Mouse (Mus musculus): ENCODE results near the gene Ptgds. TPM values are rescaled to one million over a fixed set of nuclear protein-coding genes. Genes with fewer than 3 reads are reported as not detected.

Gene Ptgds
- polyA plus RNA-seq, 1 experiment from 2014 or later = 843 TPM

DNA sequence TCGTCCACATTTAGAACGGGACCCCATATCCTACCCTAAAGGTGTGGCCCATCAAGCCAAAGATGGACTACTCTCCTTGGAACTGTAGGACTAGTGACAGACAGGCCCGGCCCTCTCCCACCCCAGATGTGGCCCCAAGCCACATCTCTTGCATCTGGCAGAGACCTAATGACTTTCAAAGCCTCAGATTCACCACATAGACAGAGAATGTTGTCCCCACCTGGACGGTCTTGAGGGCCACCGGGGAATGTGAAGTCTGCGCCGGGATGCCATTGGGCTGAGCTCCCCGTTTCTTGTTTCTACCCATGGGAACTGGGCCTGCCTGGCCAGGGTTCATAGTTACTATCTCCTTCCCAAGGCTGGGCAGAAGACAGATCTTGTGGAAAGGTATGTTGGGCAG, 7.7 kb upstream of the Ptgds start:
- 86% methylated on average over 8 of the region's 8 CpGs for WGBS

DNA sequence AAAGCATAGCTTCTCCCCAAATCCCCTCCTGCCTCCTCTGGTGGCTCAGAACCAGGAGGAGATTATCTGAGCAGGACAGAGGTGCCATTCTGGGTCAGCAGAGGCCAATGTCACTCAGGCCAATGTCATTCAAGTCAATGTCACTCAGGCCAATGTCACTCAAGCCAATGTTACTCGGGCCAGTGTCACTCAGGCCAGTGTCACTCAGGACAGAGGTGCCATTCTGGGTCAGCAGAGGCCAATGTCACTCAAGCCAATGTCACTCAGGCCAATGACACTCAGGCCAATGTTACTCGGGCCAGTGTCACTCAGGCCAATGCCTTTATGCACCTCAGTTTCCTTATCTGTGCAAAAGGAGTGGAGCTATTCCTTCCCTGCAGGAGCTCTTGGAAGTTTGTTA, 2.7 kb upstream of the Ptgds start:
- no peak for ATAC-seq (replicated peaks)
- no peak overlapping the region for H3K4me3 ChIP-seq
- no peaks in the 10 kb centered on the region for H3K27me3 ChIP-seq (replicated peaks)
- no peak overlapping the region for H3K9ac ChIP-seq
- no peak overlapping the region for H3K27ac ChIP-seq
- WGBS = 75% methylated on average over 2 of the region's 2 CpGs
- no peaks in the 10 kb centered on the region for H3K36me3 ChIP-seq (replicated peaks)
- H3K4me1 ChIP-seq = no peaks in the 10 kb centered on the region
- H3K4me2 ChIP-seq = no peak overlapping the region
- H3K9me3 ChIP-seq = no peaks in the 10 kb centered on the region

More for the DNA sequence above, 7.7 kb upstream of the Ptgds start:
- H3K36me3 ChIP-seq (replicated peaks) = no peaks in the 10 kb centered on the region
- no peaks in the 10 kb centered on the region for H3K9me3 ChIP-seq
- no peak overlapping the region for H3K27ac ChIP-seq
- H3K9ac ChIP-seq = no peak overlapping the region
- ATAC-seq (replicated peaks) = no peak
- no peak overlapping the region for H3K4me3 ChIP-seq
- H3K4me2 ChIP-seq = no peak overlapping the region
- no peaks in the 10 kb centered on the region for H3K27me3 ChIP-seq (replicated peaks)
- H3K4me1 ChIP-seq = no peaks in the 10 kb centered on the region

DNA sequence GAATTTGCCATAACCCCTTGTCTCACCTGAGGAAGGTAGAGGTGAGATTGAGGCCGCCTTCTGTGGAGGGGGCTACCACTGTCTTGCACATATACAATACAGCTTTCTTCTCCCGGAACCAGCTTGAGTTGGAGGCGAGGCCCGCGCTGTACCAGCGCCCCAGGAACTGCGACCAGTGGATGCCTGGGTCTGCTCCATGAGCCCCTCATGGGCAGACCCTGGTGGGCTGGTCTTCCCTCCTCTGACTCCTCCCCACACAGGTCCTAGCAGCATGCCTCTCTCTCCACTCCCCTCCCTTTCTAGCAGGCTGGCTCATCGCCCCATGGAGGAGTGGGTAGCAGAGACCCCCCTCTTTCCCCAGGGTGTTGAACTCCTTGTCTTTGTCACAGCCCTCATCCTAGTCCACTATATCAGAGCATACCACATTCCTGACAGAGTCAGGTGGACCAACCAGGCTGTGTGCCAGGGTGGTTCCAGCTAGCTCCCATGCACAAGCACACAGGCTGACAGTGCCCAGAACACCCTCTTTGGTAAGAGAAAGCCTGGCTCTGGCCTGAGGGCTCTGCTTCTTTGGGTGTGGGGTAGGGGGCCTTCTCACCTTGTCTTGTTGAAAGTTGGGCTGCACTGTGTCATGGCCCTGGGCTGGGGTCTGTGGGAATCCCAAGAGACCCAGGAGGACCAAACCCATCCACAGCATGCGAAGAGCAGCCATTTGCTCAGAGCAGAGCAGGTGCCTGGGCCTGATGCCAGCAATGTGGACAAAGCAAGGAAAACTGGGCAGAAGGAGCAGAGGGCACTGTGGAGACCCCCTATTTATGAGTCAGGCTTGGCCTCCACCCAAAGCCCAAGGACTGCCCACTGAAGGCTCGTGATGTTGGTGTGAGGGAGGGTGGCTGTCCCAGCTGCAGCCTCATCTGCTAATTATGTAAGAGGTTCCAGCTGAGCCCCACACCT, 607 bp downstream of the Ptgds start:
- H3K9ac ChIP-seq = no peak overlapping the region
- no peak overlapping the region for H3K4me2 ChIP-seq
- 0 out of 2 replicates have a peak overlapping the region, but pooled peaks have one; percentile 18 for H3K27ac ChIP-seq
- 71% methylated on average over 10 of the region's 10 CpGs for WGBS
- ATAC-seq (replicated peaks) = peak; percentile 28; the same call in 1 of the 2 replicates
- H3K9me3 ChIP-seq = no peaks in the 10 kb centered on the region
- no peak overlapping the region for H3K4me3 ChIP-seq
- no peaks in the 10 kb centered on the region for H3K27me3 ChIP-seq (replicated peaks)
- 0 out of 2 replicates have a peak, but pooled peaks cover 3% of the 10 kb centered on the region for H3K4me1 ChIP-seq
- H3K36me3 ChIP-seq (replicated peaks) = no peaks in the 10 kb centered on the region

DNA sequence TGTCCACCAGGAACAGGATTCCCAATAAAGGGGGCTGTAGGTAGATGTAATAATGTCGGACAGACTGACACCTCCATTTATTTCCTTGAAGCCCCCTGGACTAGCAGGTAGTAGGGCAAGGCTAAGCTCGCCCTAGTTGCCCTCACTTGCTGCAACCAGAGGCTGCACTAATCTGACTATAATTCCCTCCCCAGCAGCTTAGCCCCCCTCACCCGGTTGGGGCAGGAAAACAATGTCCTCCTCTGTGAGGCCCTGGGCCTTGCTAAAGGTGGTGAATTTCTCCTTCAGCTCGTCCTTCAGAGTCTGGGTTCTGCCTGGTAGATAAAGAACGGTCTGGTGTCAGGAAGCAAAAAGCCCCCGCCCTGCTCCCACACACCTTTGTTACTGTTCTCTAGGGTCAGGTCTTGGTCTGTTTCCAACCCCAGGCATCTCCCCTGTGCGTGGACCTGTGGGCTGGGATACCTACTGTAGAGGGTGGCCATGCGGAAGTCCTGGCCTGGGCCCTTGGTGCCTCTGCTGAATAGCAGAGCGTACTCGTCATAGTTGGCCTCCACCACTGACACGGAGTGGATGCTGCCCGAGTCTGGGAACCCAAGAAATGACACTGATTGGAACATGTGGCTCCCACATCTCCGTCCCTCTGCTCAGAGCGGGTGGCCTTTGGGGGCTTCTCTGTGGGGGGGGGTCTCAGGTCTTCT, 2.1 kb downstream of the Ptgds start:
- no peaks in the 10 kb centered on the region for H3K27me3 ChIP-seq (replicated peaks)
- H3K9me3 ChIP-seq = no peaks in the 10 kb centered on the region
- no peak overlapping the region for H3K4me3 ChIP-seq
- 0 out of 2 replicates have a peak, but pooled peaks cover 3% of the 10 kb centered on the region for H3K4me1 ChIP-seq
- no peak for ATAC-seq (replicated peaks)
- no peak overlapping the region for H3K9ac ChIP-seq
- H3K4me2 ChIP-seq = no peak overlapping the region
- 77% methylated on average over 14 of the region's 14 CpGs for WGBS
- no peak overlapping the region for H3K27ac ChIP-seq
- no peaks in the 10 kb centered on the region for H3K36me3 ChIP-seq (replicated peaks)

DNA sequence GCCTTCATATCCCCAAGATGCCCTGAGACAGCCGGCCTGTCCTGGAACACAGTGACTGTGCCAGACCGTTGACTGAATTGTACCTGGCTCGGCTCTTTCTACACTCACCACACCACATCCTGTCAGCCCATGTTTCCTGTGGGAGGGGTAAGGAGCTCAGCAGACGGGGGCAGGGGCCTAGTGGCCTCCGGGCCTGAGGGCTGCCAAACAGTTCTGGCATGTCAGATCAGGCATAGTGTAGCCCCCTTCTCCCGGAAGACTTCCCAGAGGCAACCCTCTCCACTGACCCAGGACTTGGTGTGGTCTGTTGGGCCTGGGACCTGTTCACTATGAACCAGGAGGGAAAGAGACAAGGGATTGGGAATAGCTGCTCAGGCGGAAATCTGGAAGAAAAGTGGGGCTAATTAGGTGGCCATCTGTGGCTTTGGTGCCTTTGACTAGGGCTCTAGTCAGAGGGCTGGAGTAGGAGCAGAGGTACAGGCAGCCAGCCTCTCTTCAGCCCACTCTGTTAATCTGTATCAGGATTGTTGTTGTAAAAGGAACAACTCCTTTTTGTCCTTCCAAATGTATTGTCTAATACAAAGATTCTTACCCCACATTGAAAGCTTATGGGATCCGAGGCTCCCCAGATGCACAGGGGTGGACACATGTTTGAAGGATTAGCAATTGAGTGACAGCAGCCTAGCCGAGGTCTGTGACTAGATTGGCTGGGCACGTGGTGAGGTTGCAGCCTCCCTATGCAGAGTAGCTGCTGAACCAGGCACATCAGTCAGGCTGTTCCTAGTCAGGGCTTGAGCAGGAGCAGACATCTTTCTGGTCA, 3.8 kb downstream of the Ptgds start:
- WGBS = 34% methylated on average over 10 of the region's 10 CpGs
- Histone ChIP-seq H3K9me3 (no peaks in the 10 kb centered on the region), H3K9ac (no peak overlapping the region), H3K27ac (peak overlapping the region; percentile 19), H3K36me3 (replicated peaks) (no peaks in the 10 kb centered on the region), H3K4me3 (no peak overlapping the region), H3K27me3 (replicated peaks) (no peaks in the 10 kb centered on the region), H3K4me1 (peaks cover 10% of the 10 kb centered on the region), H3K4me2 (no peak overlapping the region)
- ATAC-seq (replicated peaks) = no peak

DNA sequence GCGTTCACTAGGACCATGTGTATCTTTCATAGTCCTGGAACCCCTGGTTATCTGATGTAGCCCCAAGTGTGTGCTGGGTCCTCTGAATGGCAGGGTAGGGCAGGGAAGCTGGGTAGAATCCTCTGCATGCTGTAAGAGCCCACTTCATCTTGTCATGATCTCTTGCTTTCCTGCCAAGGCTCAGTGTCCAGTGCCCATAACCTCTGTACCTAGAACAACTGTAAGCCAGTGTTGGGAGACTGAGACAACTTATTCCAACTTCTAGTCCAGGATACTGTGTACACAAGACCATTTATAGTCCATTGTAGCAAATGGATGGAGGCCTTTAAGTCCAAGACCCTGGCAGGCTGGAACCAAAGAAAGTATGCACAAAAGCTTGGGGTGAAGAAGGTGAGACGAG, 4.6 kb downstream of the Ptgds start:
- no peak for ATAC-seq (replicated peaks)

DNA sequence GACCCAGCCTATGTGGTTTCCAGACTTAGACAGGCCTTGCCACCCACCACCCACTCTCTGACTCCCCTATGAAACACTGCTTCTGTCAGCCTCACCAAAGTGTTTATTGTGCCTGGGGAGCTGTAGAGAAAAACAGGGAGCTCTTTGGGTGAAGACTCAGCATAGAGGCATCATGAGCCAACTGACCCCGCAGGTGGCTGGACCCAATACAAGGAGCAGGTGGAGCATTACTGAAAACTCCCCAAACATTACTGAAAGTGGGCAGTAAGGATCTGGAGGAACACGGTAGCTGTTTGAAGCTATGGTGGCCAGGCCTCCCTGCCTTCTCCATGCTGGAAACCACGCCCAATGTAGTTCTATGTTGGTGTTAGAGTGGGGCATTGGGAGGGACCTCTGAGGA, 6.2 kb downstream of the Ptgds start:
- H3K36me3 ChIP-seq (replicated peaks) = no peaks in the 10 kb centered on the region
- peaks cover 27% of the 10 kb centered on the region for H3K4me1 ChIP-seq
- H3K9ac ChIP-seq = no peak overlapping the region
- H3K27ac ChIP-seq = no peak overlapping the region
- H3K4me2 ChIP-seq = no peak overlapping the region
- ATAC-seq (replicated peaks) = no peak
- no peak overlapping the region for H3K4me3 ChIP-seq
- 90% methylated on average over 3 of the region's 3 CpGs for WGBS
- H3K9me3 ChIP-seq = no peaks in the 10 kb centered on the region
- H3K27me3 ChIP-seq (replicated peaks) = no peaks in the 10 kb centered on the region

More for the DNA sequence above, 4.6 kb downstream of the Ptgds start:
- Histone ChIP-seq H3K4me1 (peaks cover 11% of the 10 kb centered on the region), H3K4me3 (no peak overlapping the region), H3K27me3 (replicated peaks) (no peaks in the 10 kb centered on the region), H3K4me2 (no peak overlapping the region), H3K9ac (no peak overlapping the region), H3K9me3 (no peaks in the 10 kb centered on the region), H3K36me3 (replicated peaks) (no peaks in the 10 kb centered on the region), H3K27ac (no peak overlapping the region)
- 92% methylated on average over 2 of the region's 2 CpGs for WGBS

DNA sequence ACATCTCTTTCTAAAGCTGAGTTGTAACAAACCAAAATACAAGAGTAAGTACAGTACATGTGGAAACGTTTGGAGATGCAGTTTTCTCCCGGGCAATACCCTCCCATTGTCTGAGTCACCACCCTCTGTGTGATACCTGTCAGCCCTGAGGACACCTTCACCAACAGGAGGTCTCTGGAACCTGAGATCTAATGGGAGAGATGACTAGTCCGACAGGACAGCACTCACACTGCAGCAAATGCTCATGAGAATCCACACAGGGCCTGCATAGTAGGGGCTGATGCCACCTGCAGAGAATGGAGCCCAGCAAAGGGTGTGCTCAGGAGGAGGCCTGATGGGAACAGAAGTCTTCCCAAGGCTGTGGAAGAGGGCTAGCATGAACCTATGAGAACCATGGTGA, 8.4 kb downstream of the Ptgds start:
- H3K36me3 ChIP-seq (replicated peaks) = peaks cover 6% of the 10 kb centered on the region
- no peaks in the 10 kb centered on the region for H3K27me3 ChIP-seq (replicated peaks)
- peak overlapping the region; percentile 90 for H3K4me3 ChIP-seq
- H3K4me1 ChIP-seq = peaks cover 29% of the 10 kb centered on the region
- ATAC-seq (replicated peaks) = peak; percentile 5
- peak overlapping the region; percentile 89 for H3K4me2 ChIP-seq
- 25% methylated on average over 3 of the region's 3 CpGs for WGBS
- peak overlapping the region; percentile 97 for H3K27ac ChIP-seq
- no peaks in the 10 kb centered on the region for H3K9me3 ChIP-seq
- peak overlapping the region; percentile 83 for H3K9ac ChIP-seq

DNA sequence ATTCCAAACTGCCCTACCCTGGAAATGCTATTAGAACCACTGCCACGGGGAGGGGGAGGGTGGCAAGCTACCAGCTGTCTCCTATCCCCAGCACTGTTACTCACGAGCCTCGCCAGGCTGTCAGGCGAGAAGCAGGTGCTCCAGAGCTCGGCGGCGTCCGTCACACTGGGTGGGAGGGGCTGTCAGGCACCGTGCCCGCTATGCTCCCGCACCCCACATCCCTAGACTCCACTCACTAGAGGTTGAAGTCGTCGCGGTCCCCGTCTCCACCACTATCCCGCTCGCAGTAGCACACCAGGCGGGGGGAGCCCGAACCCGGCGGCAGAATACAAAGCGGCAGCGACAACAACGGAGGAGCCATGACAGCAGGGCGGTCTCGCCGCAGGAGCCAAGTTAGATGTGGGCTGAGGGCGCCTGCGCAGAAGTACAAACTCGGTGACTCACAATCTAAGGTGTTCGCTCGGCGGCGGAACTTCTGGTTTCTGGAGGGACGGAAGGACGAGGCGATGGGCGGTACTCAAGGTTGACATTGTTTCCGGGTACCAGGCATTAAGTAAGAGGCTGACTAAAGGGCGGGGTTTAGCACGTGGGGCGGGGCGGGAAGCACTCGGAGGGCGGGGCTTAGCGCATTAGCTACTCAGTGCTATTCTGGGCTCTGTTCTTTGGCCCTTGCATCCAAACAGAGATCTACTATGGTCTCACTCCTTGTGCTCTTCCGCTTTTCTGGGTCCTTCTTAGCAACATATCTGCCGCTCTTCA, 9.1 kb downstream of the Ptgds start, which contains the start of gene Paxx:
Gene Paxx, minus strand, starts transcription at position 544 of the 759 bp plus-strand sequence.
- Histone ChIP-seq H3K9ac (peak within 1 kb of the TSS; percentile 83), H3K9me3 (no peaks in the 10 kb centered on the region), H3K36me3 (replicated peaks) (peaks cover 6% of the 10 kb centered on the region), H3K27ac (peak within 1 kb of the TSS; percentile 97), H3K4me3 (peak within 1 kb of the TSS; percentile 90), H3K4me1 (peaks cover 26% of the 10 kb centered on the region), H3K4me2 (peak within 1 kb of the TSS; percentile 89), H3K27me3 (replicated peaks) (no peaks in the 10 kb centered on the region)
- WGBS = under 1% methylated on average over 48 of the region's 48 CpGs
- peak; percentile 88 for ATAC-seq (replicated peaks)

DNA sequence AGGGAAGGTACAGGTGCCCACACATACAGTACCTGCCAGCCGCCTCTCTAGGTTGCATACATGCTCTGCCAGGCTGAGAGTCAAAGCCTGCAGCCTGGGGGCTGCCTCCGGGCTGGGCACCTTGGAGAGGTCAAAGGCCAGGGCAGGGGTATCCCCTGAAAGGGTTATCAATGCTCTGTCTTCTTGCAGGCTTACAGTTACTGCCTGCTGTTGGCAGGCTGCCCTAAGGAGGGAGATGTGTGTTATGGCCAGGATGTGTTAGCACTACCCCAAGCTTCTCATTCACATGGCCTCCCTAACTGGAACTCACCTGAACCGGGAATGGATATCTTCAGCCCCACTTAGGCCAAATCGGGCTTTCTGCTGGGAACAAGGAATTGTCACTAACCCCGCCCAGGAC, 9.7 kb downstream of the Ptgds start:
- peaks cover 6% of the 10 kb centered on the region for H3K36me3 ChIP-seq (replicated peaks)
- peak overlapping the region; percentile 83 for H3K9ac ChIP-seq
- 27% methylated on average over 5 of the region's 5 CpGs for WGBS
- H3K4me1 ChIP-seq = peaks cover 26% of the 10 kb centered on the region
- peak overlapping the region; percentile 89 for H3K4me2 ChIP-seq
- H3K9me3 ChIP-seq = no peaks in the 10 kb centered on the region
- ATAC-seq (replicated peaks) = peak; percentile 21
- H3K4me3 ChIP-seq = peak overlapping the region; percentile 90
- no peaks in the 10 kb centered on the region for H3K27me3 ChIP-seq (replicated peaks)
- peak overlapping the region; percentile 97 for H3K27ac ChIP-seq

DNA sequence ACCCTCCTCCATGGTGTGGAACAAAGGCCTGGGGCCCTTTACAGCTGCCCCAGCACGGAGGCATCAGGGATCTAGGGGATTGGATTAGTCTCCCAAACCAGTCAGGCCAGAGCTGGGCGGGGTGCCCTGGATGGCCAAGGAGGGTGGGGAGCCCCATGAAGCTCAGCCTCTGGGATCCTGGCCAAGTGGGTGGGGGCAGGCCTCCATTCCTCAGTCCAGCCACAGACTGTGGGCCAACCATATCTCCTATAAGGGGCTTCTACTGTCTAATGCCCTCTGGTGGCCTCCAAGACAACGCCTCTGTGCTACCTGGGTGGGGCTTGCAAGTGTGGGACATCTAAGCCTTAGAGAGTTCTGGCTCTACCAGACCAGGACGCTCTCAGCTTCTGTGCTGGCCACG, 10.9 kb downstream of the Ptgds start:
- WGBS = 75% methylated on average over 5 of the region's 5 CpGs
- Histone ChIP-seq H3K27me3 (replicated peaks) (no peaks in the 10 kb centered on the region), H3K27ac (no peak overlapping the region), H3K9ac (no peak overlapping the region), H3K4me1 (peaks cover 26% of the 10 kb centered on the region), H3K4me3 (no peak overlapping the region), H3K4me2 (no peak overlapping the region), H3K36me3 (replicated peaks) (peaks cover 6% of the 10 kb centered on the region), H3K9me3 (no peaks in the 10 kb centered on the region)
- no peak for ATAC-seq (replicated peaks)
